Mouse (Mus musculus): Measurements from ENCODE around the gene Gm9970. TPM values are rescaled to one million over a fixed set of nuclear protein-coding genes. Genes with fewer than 3 reads are reported as not detected.
A peak's percentile ranks its signal among the peaks of the same experiment; 100 is the strongest.

Gm9970 gene
- total RNA-seq (2015), result not detected in 2 replicates
- total RNA-seq (2017), result 0.25 TPM in 1 of 2 replicates, not detected in the other

DNA sequence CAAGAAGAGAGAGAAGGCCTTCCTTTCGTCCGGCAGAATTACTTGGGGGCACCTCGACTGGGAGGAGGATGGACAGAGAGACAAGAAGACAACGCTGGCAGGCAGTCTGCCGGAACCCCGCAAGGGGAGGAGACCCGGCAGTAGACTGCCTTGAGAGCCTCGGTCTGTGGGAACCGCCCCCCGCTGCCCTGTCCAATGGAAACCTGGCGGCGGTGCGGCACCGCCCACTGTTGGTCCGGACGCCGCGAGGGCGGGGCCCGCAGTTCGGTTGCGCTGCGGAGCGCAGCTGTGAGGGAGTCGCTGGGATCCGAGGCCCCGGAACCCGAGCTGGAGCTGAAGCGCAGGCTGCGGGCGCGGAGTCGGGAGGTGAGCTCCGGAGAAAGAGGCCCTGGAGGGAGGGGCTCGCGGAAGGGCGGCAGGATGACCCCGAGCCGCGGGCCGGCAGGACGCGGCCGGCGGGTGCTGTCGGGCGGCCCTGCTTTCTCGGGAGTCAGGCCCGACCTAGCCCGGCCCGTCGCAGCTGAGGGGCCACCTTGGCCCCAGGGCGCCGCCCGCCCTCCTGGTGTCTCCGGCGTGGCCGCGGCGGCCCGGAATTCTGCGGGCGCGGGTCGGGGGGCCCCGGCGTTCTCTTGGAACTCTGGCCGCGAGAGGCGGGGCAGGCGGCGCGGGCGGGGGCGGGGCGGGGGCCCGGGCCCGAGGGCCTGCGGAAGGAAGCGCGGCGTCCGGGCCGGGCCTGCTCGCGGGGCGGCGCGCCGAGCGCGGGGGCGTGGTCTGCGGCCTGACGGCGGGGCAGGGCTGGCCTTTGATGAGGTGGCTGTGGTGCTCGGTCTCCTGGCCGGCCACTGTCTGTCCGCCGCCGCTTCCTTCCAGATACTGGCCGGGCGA lies at the start of gene Gm9970, which contains the start of gene Nrbp1:
TSS of gene Gm9970 (minus strand) at position 596 of the 885 bp plus-strand sequence.
TSS of gene Nrbp1 (plus strand) at position 228 of the 885 bp plus-strand sequence.
- ATAC-seq (replicated peaks; ENCODE audit: poor library complexity), result peak; percentile 98

DNA sequence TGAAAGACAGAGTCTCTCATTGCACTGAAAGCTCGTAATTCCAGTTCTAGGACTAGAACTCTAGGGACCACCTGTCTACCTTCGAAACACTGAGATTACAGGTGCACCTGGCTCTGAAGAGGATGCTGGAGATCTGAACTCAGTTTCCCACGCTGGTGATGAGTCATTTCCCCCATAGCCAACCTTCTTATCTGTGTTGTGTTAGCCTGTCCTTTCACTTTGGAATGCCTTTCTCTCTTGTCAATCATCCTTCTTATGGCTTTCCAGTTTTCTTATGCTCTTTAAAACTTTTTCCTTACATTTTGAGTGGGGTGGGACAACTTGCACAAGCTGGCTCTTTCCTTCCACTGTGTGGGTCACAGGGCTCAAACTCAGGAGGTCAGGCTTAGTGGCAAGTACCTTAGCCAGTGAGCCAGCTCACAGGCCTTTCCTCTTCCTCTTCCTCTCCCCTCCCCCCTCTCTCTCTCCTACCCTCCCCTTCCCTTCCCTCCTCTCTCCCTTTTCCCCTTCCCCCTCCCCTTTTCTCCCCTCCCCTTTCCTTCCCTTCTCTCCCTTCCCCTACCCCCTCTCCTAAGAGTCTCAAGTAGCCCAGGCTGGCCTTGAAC lies 48.7 kb upstream of the Gm9970 start:
- ATAC-seq (replicated peaks; ENCODE audit: poor library complexity), result no peak

DNA sequence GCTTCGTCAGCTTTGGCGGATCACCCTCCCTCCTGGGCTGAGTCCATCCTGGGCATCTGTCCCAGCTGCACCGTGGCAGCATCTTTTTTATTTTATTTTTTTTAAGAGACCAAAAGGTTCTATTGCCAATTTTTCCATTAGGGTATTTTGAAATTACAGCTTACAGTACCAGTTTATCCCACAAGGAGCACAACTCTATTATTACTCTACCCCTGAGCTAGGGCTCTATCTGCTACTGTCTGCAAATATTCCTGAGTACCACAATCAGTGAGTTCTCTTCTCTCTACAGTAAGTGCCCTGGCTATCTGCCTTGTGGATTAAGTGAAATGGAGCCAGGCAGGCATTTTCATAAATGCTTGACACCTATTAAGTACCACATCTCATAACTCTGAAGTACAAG lies 47.6 kb upstream of the Gm9970 start:
- no peak for ATAC-seq (replicated peaks; ENCODE audit: poor library complexity)

DNA sequence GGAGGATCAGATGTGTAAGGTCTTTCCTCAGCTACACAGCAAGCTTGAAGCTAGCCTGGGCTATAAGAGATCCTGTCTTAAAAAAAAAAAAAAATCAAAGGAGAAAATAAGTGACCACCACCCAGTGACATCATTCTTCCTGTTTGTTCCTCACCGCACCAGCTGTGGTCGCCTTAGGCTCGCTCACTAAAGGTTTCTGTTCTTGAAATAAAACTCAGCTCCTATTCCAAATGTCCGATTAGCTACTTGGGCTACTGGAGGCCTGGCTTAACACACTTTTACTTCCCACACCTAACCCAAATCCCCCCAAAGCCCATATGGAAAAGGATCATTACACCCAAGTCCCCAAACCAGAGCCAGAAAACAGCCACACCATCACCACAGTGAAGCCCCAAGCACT lies 47.2 kb upstream of the Gm9970 start:
- no peak for ATAC-seq (replicated peaks; ENCODE audit: poor library complexity)

DNA sequence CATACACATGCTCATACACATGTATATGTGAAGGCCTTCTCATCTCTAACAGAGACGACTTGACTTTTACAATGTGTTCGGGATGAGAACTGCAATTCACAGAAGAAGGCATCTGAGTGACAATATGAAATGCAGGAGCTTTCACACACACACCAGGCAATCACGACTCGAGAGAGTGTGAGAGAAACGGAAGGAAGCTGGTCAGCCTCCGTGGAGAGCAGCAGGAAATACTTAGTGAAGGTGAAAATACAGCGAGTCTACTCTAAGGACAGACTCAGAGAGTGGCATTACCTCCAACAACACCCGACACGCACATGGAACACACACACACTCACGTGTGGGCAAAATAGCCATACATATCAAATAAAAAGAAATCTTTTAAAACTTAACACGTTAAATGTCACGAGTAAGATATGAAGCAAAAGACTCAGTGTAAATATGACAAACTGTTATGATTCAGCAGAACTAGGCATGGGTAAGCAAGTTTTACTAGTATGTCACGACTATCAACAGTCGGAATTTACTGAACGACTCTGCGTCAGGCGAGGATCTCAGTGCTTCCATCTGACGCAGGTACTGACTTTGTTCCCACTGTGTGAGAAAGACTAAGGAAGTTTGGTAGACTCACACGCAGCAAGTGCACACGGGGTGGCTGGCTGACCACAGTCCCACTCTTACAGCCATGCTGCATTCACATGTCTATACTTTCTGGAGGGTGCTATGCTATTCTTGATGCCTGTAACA lies 38.4 kb upstream of the Gm9970 start:
- ATAC-seq (replicated peaks; ENCODE audit: poor library complexity), result no peak

DNA sequence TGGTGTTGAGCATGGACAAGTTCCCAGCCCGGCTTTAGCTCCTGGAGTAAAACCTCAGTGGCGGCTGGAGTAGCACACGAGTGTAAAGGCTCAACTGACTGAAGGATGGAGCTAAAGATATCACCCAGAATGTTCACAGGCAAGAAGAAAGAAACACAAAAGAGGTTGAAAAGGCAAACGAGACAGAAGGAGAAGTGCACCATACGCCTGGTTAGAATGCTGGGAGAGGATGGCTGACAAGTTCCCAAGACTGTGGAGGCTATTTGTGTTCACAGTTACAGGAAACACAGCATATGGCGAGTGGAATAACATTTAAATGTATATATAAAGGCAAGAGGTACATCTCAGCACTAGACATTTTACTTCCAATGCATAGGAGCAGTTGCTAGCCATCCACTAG lies 32.0 kb upstream of the Gm9970 start:
- ATAC-seq (replicated peaks; ENCODE audit: poor library complexity), result no peak

DNA sequence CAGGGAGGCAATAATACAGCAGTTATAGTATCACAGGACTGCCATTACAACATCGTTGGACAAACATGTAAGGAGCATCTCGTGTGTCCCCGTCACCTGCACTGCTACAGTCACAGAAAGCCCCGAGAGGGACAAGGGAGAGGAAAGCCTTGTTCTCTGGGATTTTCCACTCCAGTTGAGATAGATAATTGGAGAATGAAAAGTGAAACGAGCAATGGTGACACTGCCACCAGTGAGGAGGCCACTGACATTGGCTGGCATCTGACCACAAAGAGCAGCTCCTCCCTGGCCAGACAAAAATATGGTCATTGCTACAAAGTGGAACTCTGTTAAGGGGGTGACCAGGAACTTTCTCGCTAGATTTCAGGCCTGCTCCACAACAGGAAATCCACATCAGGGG lies 26.7 kb upstream of the Gm9970 start:
- ATAC-seq (replicated peaks; ENCODE audit: poor library complexity), result no peak

DNA sequence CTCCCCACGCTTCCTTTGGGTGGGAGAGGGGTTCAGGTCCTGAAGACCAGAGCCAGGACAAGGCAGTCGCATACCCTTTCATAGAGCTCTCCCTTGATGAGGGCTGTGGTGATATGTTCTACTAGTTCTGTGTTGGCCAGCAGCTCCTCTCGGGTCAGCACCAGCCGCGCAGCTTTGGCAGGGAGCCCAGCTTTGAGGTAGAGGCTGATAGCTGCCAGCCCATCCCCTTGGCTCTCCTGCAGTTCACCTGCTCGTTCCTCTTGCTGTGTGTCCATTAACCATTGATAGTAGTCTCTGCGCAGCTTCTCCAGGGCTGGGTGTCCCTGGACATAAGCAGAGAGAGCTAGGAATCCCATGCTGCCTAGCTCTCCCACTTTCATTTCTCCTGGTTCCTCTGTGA lies 25.1 kb upstream of the Gm9970 start:
- no peak for ATAC-seq (replicated peaks; ENCODE audit: poor library complexity)

DNA sequence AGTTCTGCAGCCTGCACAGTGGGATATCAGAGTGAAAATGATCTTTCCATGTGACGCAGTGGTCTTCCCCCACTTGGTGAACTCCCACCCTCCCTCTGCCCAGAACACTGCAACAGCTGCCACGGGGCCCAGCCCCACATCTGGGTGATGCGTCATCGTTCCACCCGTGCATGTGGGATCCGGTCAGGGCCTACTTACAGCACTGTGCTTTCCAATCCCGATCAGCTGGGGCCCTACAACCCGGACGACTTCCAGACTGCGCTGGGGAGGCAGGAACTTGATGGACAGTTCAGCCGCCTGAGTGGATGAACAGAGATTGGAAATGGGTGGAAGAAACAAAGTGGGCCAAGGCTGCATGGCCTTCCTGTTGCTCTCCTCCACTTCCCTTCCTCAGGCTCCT lies 16.6 kb upstream of the Gm9970 start:
- ATAC-seq (replicated peaks; ENCODE audit: poor library complexity), result no peak

DNA sequence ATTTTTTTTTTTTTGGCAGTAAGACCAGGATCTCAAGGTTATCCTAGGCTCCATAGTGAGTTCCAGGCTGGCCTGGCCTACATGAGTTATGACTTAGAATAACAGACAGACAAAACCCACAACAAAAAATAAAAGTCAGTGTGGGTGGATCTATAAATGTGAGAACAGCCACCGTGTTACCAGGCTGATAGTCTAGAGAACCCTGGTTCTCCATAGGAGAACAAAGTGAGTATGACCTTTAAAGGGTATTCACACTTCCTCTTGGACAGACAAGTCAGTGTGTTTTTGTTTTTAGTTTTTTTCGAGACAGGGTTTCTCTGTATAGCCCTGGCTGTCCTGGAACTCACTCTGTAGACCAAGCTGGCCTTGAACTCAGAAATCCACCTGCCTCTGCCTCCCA lies 14.9 kb upstream of the Gm9970 start:
- ATAC-seq (replicated peaks; ENCODE audit: poor library complexity), result no peak

DNA sequence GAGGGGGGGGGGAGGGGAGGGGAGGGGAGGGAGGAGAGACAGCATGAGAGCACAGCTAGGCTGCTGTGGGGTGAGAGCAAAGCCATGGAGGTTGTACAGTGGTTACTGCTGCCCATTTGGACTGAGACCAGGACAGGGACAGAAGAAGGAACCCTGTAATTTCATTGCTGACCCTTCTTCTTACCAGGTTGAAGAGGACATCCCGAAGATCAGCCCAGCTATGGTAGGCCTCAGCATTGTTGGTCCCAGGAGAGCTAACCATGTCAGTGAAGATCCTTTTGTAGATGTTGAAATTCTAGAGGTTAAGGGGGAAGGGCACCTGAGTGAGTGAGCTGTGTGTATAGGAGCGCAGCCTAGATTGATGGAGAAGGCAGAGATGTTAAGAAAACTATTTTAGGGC lies 14.3 kb upstream of the Gm9970 start:
- ATAC-seq (replicated peaks; ENCODE audit: poor library complexity), result no peak

DNA sequence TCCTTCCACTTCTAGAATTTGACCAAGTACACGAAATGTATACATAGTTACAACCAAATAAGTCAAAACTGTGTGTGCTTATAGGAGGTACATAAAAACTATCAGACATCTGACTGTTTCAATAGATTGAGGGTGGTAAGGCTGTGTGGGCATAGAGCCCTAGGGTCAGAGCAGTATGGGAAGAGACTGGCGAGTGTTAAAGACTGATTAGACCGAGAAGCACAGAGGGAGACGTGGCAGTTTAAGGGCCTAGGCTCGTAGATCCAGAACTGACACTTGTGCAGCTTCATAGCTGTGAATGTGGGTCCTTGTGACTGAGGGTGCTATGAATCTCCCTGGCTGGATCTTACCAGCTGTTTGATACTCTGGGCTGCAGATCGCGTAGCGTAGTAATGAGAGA lies 13.9 kb upstream of the Gm9970 start:
- peak; percentile 69 for ATAC-seq (replicated peaks; ENCODE audit: poor library complexity)

DNA sequence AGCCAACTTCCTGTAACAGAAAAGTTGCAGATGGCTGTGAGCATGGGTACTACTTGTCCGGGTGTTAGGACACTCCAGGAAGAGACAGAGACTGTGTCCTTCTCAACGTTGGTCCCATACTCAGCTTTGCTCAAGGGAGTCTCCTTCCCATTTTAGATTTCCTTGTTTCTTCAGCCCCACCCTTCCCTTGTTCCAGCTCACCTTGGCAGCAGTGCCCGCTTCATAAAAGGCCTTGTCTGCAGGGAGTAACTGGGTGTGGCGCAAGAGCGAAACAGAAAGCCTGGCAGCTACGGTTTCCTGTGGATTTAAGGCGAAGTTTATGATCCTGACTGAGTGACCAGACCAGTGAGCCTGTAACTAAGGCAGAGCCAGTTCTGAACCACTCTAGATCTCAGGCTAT lies 13.4 kb upstream of the Gm9970 start:
- ATAC-seq (replicated peaks; ENCODE audit: poor library complexity), result peak; percentile 43; the same call in 1 of the 2 replicates

DNA sequence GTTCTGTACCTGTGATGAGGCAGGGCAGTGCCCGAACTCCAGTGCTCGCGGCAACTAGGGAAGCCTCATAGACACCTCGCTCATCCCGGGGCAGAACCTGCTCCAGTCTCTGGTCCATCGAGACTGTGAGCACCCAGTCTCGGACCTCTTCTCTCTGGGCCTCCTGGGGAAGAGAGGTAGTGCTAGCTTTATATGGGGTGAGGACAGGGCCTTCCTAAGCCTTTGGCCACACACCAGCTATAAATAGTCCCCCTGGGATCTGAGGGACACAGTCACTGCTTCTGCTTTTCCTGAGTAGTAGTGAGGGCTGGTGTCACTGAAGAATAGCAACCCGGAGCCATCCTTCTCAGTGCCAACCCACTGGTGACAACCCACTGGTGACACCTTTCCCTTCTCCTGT lies 12.8 kb upstream of the Gm9970 start:
- no peak for ATAC-seq (replicated peaks; ENCODE audit: poor library complexity)

DNA sequence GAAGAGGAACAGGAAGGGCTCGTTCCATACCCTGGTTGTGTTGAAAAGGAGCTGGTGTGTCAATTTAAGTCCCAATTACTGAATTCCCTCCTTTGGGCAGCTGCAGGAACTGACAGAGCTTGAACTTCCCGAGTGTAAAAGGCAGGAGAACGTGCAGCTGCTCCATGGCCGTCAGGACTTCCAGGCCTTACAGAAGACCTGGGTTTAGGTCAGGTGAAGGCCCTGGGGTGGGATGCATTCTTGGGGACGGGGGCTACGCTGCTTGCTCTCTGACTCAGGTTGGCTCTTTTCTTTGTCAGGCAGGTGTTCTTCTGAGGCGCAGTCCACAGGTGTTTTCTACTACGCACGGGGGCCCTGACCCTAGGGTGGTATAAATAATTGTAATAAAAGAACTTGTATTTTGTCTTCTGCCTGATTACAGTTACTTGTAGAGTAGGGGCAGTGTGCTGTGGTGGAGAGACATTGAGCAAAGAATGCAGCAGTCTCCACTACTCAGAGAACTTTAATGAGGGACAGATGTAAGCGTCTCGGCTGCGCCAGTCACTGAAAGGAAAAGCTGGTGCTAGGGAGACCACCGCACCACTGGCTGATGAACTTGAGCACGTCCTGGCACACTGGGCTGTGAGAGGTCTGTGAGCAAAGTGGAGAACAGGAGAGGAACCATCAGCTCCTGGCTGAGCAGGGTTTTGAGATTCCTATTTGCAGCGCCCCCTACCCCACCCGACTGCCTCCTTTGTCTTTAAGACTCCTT lies 11.9 kb upstream of the Gm9970 start:
- no peak for ATAC-seq (replicated peaks; ENCODE audit: poor library complexity)

DNA sequence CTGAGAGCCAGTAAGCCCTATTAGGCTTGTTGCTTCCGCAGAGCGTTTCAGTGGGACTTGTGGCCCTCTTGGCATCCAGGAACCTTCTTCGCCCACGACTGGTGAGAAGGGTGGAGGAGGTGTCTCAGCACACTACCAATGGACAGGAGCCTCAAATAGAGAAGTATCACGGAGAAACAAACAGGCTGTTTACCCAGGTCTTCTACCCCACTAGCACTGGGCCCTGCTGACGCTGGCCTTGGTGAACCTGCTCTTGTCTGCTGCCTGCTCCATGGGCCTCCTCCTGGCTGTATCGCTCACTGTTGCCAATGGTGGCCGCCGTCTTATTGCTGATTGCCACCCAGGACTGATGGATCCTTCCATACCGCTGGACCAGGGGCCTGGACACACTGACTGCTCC lies 11.1 kb upstream of the Gm9970 start:
- ATAC-seq (replicated peaks; ENCODE audit: poor library complexity), result no peak

DNA sequence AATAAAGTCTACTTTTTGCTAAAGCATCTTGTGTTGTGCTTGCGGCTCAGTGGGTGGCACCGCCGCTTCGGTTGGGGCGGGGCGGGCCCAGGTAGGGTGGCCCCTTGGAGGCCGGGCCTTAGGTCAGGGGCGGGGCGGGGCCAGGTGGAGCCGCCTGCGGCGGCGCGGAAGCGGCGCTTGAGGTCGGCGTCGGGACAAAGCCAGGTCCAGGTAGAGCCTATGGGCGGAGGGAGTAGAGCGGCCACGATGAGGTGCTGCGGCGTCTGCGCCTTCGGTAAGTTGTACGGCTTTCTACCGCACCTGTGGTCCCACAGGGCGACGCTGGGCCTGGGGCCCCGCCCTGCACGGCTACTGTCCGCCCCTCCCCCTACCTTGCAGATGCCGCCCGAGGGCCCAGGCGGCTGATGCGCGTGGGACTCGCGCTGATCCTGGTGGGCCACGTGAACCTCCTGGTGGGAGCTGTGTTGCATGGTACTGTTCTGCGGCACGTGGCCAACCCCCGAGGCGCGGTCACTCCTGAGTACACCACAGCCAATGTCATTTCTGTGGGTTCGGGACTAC lies 10.6 kb upstream of the Gm9970 start, which contains the start of gene Krtcap3:
TSS of gene Krtcap3 (plus strand) at position 151 of the 561 bp plus-strand sequence.
- peak; percentile 17; the same call in 1 of the 2 replicates for ATAC-seq (replicated peaks; ENCODE audit: poor library complexity)

DNA sequence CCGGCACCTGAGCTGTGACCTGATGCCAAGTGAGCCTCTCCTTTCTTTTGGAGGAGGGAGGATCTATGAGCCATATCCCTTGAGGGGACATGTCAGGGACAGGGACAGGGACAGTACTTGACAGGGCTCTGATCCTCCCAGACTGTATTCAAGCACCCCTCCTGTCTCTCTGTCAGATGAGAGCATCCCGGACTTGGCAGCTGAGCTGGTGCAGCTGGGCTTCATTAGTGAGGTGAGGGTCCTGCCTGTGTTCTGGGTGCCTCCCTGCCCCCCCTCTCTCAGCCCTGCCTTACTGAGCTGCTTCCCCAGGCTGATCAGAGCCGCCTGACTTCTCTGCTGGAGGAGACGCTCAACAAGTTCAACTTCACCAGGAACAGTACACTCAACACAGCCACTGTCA lies 9.7 kb upstream of the Gm9970 start:
- no peak for ATAC-seq (replicated peaks; ENCODE audit: poor library complexity)

DNA sequence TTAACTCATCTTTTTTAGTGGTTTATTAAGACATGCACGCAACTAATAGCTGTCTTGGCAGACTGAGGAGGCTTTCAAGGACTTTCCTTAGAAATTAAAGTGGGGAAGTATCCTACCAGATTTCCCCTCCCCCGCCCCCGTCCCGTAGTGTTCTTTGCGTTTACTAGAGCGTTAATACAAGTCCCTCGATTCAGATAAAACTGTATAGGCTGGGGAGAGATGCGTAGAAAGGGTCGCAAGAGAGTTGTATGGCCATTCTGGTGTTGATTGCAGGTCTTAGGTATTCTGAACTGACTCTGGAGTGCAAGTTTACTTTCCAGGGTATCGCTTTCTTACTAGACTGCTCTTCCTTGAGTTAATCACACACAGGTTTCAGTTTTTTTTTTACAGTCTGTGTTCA lies 1.2 kb upstream of the Gm9970 start:
- ATAC-seq (replicated peaks; ENCODE audit: poor library complexity), result no peak

DNA sequence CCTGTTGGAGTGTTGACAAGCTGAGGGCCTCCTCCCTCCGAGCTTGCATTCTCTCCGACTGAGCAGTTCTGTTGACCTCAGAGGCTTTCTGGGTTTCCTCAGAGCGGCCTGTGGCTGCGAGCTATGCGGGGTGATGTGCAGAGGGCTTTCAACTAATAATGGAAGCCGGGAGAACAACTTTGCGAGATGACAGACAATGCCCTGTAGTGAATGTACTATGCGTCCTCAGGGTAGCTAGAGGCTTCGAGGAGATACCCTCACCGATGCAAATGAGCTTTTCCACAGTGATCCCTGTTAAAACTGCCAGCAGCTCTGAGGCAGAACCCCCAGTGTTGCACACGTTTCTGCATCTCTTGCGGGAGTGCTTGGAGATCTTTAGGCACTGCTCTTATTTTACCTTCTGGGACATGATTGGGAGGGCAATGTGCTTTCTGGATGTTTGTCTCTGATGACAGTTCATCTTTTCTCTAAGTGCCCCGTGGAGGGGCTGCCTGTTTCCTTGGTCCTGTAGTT lies 546 bp upstream of the Gm9970 start:
- peak; percentile 10; the same call in 1 of the 2 replicates for ATAC-seq (replicated peaks; ENCODE audit: poor library complexity)

Measured in megakaryocyte progenitor cell, adult 5-6 weeks (primary cell).